Mouse (Mus musculus) heart, embryonic 14.5 days (tissue): Measurements from ENCODE around the gene Tmem9. TPM values are rescaled to one million over a fixed set of nuclear protein-coding genes. Genes with fewer than 3 reads are reported as not detected.

Experiments used
- ATAC-seq: fragments of 200-750 bp; cut with Nextera tagmentation; 2 replicates; pipeline ENCODE4 v1.8.0; 2017; ENCODE audit warnings: low read depth, moderate TSS enrichment; ENCODE audit not compliant: insufficient number of reproducible peaks, insufficient read depth, low FRiP score
- H3K27ac ChIP-seq, 2 experiments: fragments of 200-500 bp in 1 of 2; fragments of 300-500 bp in 1 of 2; sonication (generic) in 1 of 2; replicated peaks in 1 of 2; 2 replicates each; pipeline ENCODE4 v1.5.1; 2012 to 2014; ENCODE audit warnings: low read depth in 2 of 2, low read length in 2 of 2, control low read depth in 1 of 2, mild to moderate bottlenecking in 1 of 2, mixed read lengths in 1 of 2; ENCODE audit not compliant: control insufficient read depth in 1 of 2, insufficient read depth in 1 of 2
- H3K27me3 ChIP-seq: fragments of 300-500 bp; sonication (generic); 2 replicates; pipeline ENCODE4 v1.6.1; 2014; ENCODE audit warnings: mild to moderate bottlenecking, low read length, control low read depth; ENCODE audit not compliant: control insufficient read depth, insufficient read depth
- H3K36me3 ChIP-seq: fragments of 300-500 bp; sonication (generic); 2 replicates; pipeline ENCODE4 v1.6.1; 2014; ENCODE audit warnings: mild to moderate bottlenecking, control low read depth, low read length, mixed read lengths; ENCODE audit not compliant: control insufficient read depth, insufficient read depth
- H3K4me1 ChIP-seq, 2 experiments: fragments of 200-500 bp in 1 of 2; fragments of 300-500 bp in 1 of 2; sonication (generic) in 1 of 2; 2 replicates each; pipeline ENCODE4 v1.6.1; 2012 to 2014; ENCODE audit warnings: low read length in 2 of 2, control low read depth in 1 of 2, mixed read lengths in 1 of 2; ENCODE audit not compliant: control insufficient read depth in 2 of 2, insufficient read depth in 2 of 2
- H3K4me2 ChIP-seq: fragments of 300-500 bp; sonication (generic); 2 replicates; pipeline ENCODE4 v1.6.1; 2014; ENCODE audit warnings: mild to moderate bottlenecking, low read length
- H3K4me3 ChIP-seq, 2 experiments: fragments of 200-500 bp in 1 of 2; fragments of 300-500 bp in 1 of 2; sonication (generic) in 1 of 2; 2 replicates each; pipeline ENCODE4 v1.5.1; 2012 to 2014; ENCODE audit warnings: low read length in 2 of 2, mild to moderate bottlenecking in 2 of 2, control low read depth in 1 of 2, low read depth in 1 of 2, moderate library complexity in 1 of 2; ENCODE audit not compliant: control insufficient read depth in 1 of 2, insufficient read depth in 1 of 2
- H3K9ac ChIP-seq: fragments of 300-500 bp; sonication (generic); 2 replicates; pipeline ENCODE4 v1.6.1; 2014; ENCODE audit warnings: mild to moderate bottlenecking, low read length
- H3K9me3 ChIP-seq: fragments of 300-500 bp; sonication (generic); 2 replicates; pipeline ENCODE4 v1.6.1; 2016; ENCODE audit warnings: low read length, control low read depth; ENCODE audit not compliant: control insufficient read depth
- WGBS: fragments of 180-500 bp; shearing (Covaris S2); extraction: QIAGEN DNeasy Blood & Tissue Kit; methylation state at CpG from one replicate; pipeline ENCODE4 v1.1.7; 2014; 5-methylcytosine and 5-hydroxymethylcytosine counted together
- polyA plus RNA-seq: library from polyadenylated mRNA; unstranded; fragments of >200 nt; fragmentation: Nextera tagmentation; extraction: Ambion mirVana; gene quantifications from 2 replicates; pipeline ENCODE4 v1.2.1, GENCODE M21; 2014

Tmem9 gene
- polyA plus RNA-seq = 38.9 and 82.2 TPM in 2 replicates

GRCm38 (mm10) chr1:136007211-136008158 is at the start of gene Tmem9:
Gene Tmem9, plus strand, starts transcription at chr1:136008150.
- Histone ChIP-seq H3K4me3 (peak within 1 kb of the TSS; percentile 56 to 67), H3K4me2 (peak within 1 kb of the TSS; percentile 93)

GRCm38 (mm10) chr1:135958483-135958882 is 49.5 kb upstream of the Tmem9 start:
- Histone ChIP-seq H3K4me2 (no peak overlapping the region), H3K27me3 (no peaks in the 10 kb centered on the region; the same call in 1 of the 2 replicates), H3K27ac (no peak overlapping the region), H3K4me3 (no peak overlapping the region), H3K4me1 (no peaks in the 10 kb centered on the region), H3K36me3 (no peaks in the 10 kb centered on the region), H3K9ac (no peak overlapping the region), H3K9me3 (no peaks in the 10 kb centered on the region)
- ATAC-seq = no peak
- WGBS = 41% methylated on average over 4 of the region's 4 CpGs

More at GRCm38 (mm10) chr1:136007211-136008158, at the start of gene Tmem9:
- WGBS = 3% methylated on average over 37 of the region's 37 CpGs
- peak; percentile 84 for ATAC-seq
- Histone ChIP-seq H3K9me3 (no peaks in the 10 kb centered on the region), H3K27me3 (0 out of 2 replicates have a peak, but pooled peaks cover 4% of the 10 kb centered on the region), H3K4me1 (peaks cover 5 to 12% of the 10 kb centered on the region in 2 experiments), H3K27ac (no peak within 1 kb of the TSS), H3K9ac (peak within 1 kb of the TSS; percentile 66), H3K36me3 (no peaks in the 10 kb centered on the region)

- no peak for ATAC-seq
- peaks cover 6% of the 10 kb centered on the region for H3K27me3 ChIP-seq
These were observed 44.8 kb upstream of the Tmem9 start for GRCm38 (mm10) chr1:135963177-135963576.

GRCm38 (mm10) chr1:135964561-135964960 is 43.4 kb upstream of the Tmem9 start:
- Histone ChIP-seq H3K4me2 (no peak overlapping the region), H3K27me3 (peaks cover 9% of the 10 kb centered on the region), H3K4me3 (no peak overlapping the region), H3K9ac (no peak overlapping the region), H3K27ac (no peak overlapping the region), H3K9me3 (no peaks in the 10 kb centered on the region), H3K36me3 (no peaks in the 10 kb centered on the region), H3K4me1 (no peaks in the 10 kb centered on the region)
- ATAC-seq = no peak
- 62% methylated on average over 11 of the region's 11 CpGs for WGBS

More at GRCm38 (mm10) chr1:135963177-135963576, 44.8 kb upstream of the Tmem9 start:
- Histone ChIP-seq H3K4me3 (no peak overlapping the region), H3K36me3 (no peaks in the 10 kb centered on the region), H3K4me1 (no peaks in the 10 kb centered on the region), H3K4me2 (no peak overlapping the region), H3K9ac (no peak overlapping the region), H3K27ac (no peak overlapping the region), H3K9me3 (no peaks in the 10 kb centered on the region)
- 53% methylated on average over 5 of the region's 5 CpGs for WGBS

- no peak overlapping the region for H3K4me3 ChIP-seq
- H3K27me3 ChIP-seq = peaks cover 9% of the 10 kb centered on the region; the same call in 1 of the 2 replicates
- H3K4me1 ChIP-seq = no peaks in the 10 kb centered on the region
- no peaks in the 10 kb centered on the region for H3K9me3 ChIP-seq
- no peak overlapping the region for H3K27ac ChIP-seq
- no peak overlapping the region for H3K9ac ChIP-seq
- ATAC-seq = no peak
- 74% methylated on average over 4 of the region's 4 CpGs for WGBS
- H3K36me3 ChIP-seq = no peaks in the 10 kb centered on the region
- no peak overlapping the region for H3K4me2 ChIP-seq
These were observed 40.2 kb upstream of the Tmem9 start for GRCm38 (mm10) chr1:135967739-135968138.

GRCm38 (mm10) chr1:135970486-135970885 is 37.5 kb upstream of the Tmem9 start:
- no peak overlapping the region for H3K4me3 ChIP-seq
- no peak overlapping the region for H3K4me2 ChIP-seq
- ATAC-seq = no peak
- H3K27me3 ChIP-seq = peaks cover 9% of the 10 kb centered on the region; the same call in 1 of the 2 replicates
- 21% methylated on average over 2 of the region's 2 CpGs for WGBS
- no peak overlapping the region for H3K27ac ChIP-seq
- no peaks in the 10 kb centered on the region for H3K4me1 ChIP-seq
- no peak overlapping the region for H3K9ac ChIP-seq
- no peaks in the 10 kb centered on the region for H3K36me3 ChIP-seq
- H3K9me3 ChIP-seq = no peaks in the 10 kb centered on the region

GRCm38 (mm10) chr1:135972576-135972975 is 35.4 kb upstream of the Tmem9 start:
- WGBS = 84% methylated on average over 3 of the region's 3 CpGs
- Histone ChIP-seq H3K9me3 (no peaks in the 10 kb centered on the region), H3K27ac (no peak overlapping the region), H3K9ac (no peak overlapping the region), H3K4me3 (no peak overlapping the region), H3K4me1 (no peaks in the 10 kb centered on the region), H3K27me3 (0 out of 2 replicates have a peak, but pooled peaks cover 3% of the 10 kb centered on the region), H3K4me2 (no peak overlapping the region), H3K36me3 (no peaks in the 10 kb centered on the region)
- no peak for ATAC-seq
